Mouse (Mus musculus): ENCODE results near the gene Nfkbil1. TPM values are rescaled to one million over a fixed set of nuclear protein-coding genes. Genes with fewer than 3 reads are reported as not detected.
A peak's percentile ranks its signal among the peaks of the same experiment; 100 is the strongest.
"Not testable (repeated sequence)": the region's sequence is repeated elsewhere in the genome, so short reads cannot be mapped to it uniquely, and the experiment has no call there.

Nfkbil1 gene
- polyA plus RNA-seq, 1 experiment from 2014 or later, result 11.6 TPM

DNA sequence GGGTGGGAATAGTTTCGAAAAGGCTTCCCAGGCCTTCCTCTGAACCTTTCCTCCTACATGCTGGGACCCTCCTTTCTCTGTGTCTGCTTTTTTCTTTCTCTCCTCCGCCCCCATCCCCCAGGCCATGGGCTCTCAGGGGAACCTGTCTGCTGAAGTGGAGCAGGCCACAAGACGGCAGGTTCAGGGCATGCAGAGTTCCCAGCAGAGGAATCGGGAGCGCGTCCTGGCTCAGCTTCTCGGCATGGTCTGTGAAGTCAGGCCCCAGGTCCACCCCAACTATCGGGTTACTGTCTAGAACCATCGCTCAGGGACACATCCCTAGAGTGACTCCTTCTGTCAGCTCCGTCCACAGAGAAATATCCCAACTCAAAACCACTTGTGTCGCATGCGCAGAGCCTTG is 1.9 kb upstream of the Nfkbil1 start:
- H3K4me1 ChIP-seq (ENCODE audit: insufficient read depth, low read length), result peaks cover 35% of the 10 kb centered on the region
- ATAC-seq (ENCODE audit: low FRiP score, low TSS enrichment), result no peak
- 82% methylated on average over 12 of the region's 12 CpGs for WGBS
- no peaks in the 10 kb centered on the region for H3K27me3 ChIP-seq (ENCODE audit: insufficient read depth, low read length)
- H3K36me3 ChIP-seq (ENCODE audit: insufficient read depth, low read length), result no peaks in the 10 kb centered on the region
- no peak overlapping the region for H3K4me3 ChIP-seq (ENCODE audit: low read length)
- no peak overlapping the region; the same call in 1 of the 2 replicates for H3K9ac ChIP-seq (replicated peaks; ENCODE audit: low read length)
- H3K4me2 ChIP-seq (replicated peaks; ENCODE audit: low read depth, low read length), result no peak overlapping the region
- no peaks in the 10 kb centered on the region for H3K9me3 ChIP-seq (ENCODE audit: low read length)
- no peak overlapping the region for H3K27ac ChIP-seq (ENCODE audit: low read length)

DNA sequence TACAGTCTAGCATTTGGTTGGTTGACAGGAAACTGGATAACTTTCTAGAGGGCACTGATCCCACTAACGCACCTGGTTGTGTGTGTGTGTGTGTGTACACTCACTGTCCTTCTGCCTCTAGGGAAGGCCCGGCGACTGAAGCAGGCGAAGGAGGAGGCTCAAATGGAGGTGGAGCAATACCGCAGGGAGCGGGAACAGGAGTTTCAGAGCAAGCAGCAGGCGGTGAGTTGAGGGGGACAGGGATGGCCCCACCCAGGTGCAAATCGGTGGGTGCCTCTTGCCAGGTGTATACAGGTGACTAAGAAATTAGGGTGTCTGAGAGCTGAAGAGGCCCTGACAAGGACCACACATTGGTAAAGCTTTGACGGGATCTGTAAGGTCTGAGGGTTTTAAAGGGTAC is 1.4 kb upstream of the Nfkbil1 start:
- H3K4me3 ChIP-seq (ENCODE audit: low read length), result no peak overlapping the region

DNA sequence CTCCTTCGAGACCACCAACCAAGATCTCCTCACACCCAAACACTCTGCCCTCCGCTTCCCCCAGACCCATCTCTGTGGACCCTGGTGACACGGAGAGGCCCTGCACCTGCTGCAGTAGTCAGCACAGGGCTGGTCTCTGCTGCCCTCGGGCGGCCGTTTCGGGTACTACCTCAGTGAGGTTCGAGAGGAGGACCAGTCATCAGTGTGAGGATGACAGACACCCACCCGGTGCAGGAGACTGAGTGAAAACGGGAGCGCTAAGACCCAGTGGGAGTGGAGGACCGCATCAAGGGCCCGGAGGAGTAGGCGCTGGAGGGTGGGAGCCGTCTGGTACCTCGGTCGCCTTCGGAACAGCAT is 776 bp upstream of the Nfkbil1 start:
- Histone ChIP-seq H3K4me1 (ENCODE audit: insufficient read depth, low read length) (peaks cover 43% of the 10 kb centered on the region), H3K36me3 (ENCODE audit: insufficient read depth, low read length) (peaks cover under 1% of the 10 kb centered on the region; the same call in 1 of the 2 replicates), H3K27me3 (ENCODE audit: insufficient read depth, low read length) (no peaks in the 10 kb centered on the region), H3K27ac (ENCODE audit: low read length) (peak overlapping the region; percentile 96), H3K4me3 (ENCODE audit: low read length) (peak overlapping the region; percentile 60), H3K9ac (replicated peaks; ENCODE audit: low read length) (peak overlapping the region; percentile 84), H3K9me3 (ENCODE audit: low read length) (no peaks in the 10 kb centered on the region), H3K4me2 (replicated peaks; ENCODE audit: low read depth, low read length) (peak overlapping the region; percentile 84)
- ATAC-seq (ENCODE audit: low FRiP score, low TSS enrichment), result peak; percentile 60
- under 1% methylated on average over 18 of the region's 18 CpGs for WGBS

More for the DNA sequence above, 1.4 kb upstream of the Nfkbil1 start:
- WGBS, result 84% methylated on average over 9 of the region's 9 CpGs
- Histone ChIP-seq H3K4me2 (replicated peaks; ENCODE audit: low read depth, low read length) (no peak overlapping the region), H3K36me3 (ENCODE audit: insufficient read depth, low read length) (no peaks in the 10 kb centered on the region), H3K9ac (replicated peaks; ENCODE audit: low read length) (no peak overlapping the region), H3K9me3 (ENCODE audit: low read length) (no peaks in the 10 kb centered on the region), H3K27ac (ENCODE audit: low read length) (no peak overlapping the region), H3K4me1 (ENCODE audit: insufficient read depth, low read length) (peaks cover 39% of the 10 kb centered on the region), H3K27me3 (ENCODE audit: insufficient read depth, low read length) (no peaks in the 10 kb centered on the region)
- no peak for ATAC-seq (ENCODE audit: low FRiP score, low TSS enrichment)

DNA sequence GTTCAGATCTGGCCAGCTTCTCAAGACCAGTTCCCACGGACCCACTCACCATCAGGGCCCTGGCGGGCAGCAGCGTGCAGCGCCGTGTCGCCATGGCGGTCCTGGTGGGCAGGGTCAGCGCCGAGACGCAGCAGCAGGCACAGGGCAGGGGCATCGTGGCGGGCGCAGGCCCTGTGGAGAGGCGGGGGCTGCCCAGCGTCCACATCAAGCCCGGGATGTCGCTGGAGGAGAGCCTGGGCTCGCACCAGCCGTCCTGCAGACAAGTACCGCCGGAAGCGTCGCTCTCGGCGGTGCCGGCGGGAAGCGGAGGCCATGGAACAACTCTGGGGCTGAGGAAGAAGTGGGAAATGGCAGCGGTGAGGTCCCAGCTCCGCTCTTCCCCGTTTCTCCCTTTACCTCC is 689 bp downstream of the Nfkbil1 start:
- ATAC-seq (ENCODE audit: low FRiP score, low TSS enrichment), result no peak; the same call in 1 of the 2 replicates
- Histone ChIP-seq H3K27ac (ENCODE audit: low read length) (peak overlapping the region; percentile 96), H3K27me3 (ENCODE audit: insufficient read depth, low read length) (no peaks in the 10 kb centered on the region), H3K4me2 (replicated peaks; ENCODE audit: low read depth, low read length) (peak overlapping the region; percentile 84), H3K4me1 (ENCODE audit: insufficient read depth, low read length) (peaks cover 39% of the 10 kb centered on the region), H3K36me3 (ENCODE audit: insufficient read depth, low read length) (peaks cover 6% of the 10 kb centered on the region; the same call in 1 of the 2 replicates), H3K9ac (replicated peaks; ENCODE audit: low read length) (peak overlapping the region; percentile 84), H3K9me3 (ENCODE audit: low read length) (no peaks in the 10 kb centered on the region), H3K4me3 (ENCODE audit: low read length) (peak overlapping the region; percentile 60)
- 3% methylated on average over 28 of the region's 31 CpGs for WGBS

DNA sequence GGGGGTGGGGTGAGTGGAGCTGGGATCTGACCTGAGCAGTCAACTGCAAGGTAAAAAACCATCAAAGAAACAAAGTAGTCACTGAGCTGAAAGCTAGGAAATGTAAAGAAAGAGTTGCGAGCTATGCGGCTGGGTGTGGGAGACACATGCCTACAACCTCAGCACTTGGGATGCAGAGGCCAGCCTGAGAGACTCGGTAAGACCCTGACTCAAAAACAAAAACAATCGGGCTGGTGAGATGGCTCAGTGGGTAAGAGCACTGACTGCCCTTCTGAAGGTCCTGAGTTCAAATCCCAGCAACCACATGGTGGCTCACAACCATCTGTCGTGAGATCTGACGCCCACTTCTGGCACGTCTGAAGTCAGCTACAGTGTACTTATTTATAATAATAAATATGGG is 1.5 kb downstream of the Nfkbil1 start:
- H3K9ac ChIP-seq (replicated peaks; ENCODE audit: low read length), result peak overlapping the region; percentile 84; the same call in 1 of the 2 replicates
- not testable (repeated sequence) for H3K9me3 ChIP-seq (ENCODE audit: low read length); H3K27me3 ChIP-seq (ENCODE audit: insufficient read depth, low read length); ATAC-seq (ENCODE audit: low FRiP score, low TSS enrichment)
- H3K4me2 ChIP-seq (replicated peaks; ENCODE audit: low read depth, low read length), result peak overlapping the region; percentile 84
- 82% methylated on average over 7 of the region's 7 CpGs for WGBS
- peaks cover 15% of the 10 kb centered on the region for H3K36me3 ChIP-seq (ENCODE audit: insufficient read depth, low read length)
- peak overlapping the region; percentile 70 for H3K27ac ChIP-seq (ENCODE audit: low read length)
- H3K4me3 ChIP-seq (ENCODE audit: low read length), result peak overlapping the region; percentile 60
- H3K4me1 ChIP-seq (ENCODE audit: insufficient read depth, low read length), result peaks cover 40% of the 10 kb centered on the region

DNA sequence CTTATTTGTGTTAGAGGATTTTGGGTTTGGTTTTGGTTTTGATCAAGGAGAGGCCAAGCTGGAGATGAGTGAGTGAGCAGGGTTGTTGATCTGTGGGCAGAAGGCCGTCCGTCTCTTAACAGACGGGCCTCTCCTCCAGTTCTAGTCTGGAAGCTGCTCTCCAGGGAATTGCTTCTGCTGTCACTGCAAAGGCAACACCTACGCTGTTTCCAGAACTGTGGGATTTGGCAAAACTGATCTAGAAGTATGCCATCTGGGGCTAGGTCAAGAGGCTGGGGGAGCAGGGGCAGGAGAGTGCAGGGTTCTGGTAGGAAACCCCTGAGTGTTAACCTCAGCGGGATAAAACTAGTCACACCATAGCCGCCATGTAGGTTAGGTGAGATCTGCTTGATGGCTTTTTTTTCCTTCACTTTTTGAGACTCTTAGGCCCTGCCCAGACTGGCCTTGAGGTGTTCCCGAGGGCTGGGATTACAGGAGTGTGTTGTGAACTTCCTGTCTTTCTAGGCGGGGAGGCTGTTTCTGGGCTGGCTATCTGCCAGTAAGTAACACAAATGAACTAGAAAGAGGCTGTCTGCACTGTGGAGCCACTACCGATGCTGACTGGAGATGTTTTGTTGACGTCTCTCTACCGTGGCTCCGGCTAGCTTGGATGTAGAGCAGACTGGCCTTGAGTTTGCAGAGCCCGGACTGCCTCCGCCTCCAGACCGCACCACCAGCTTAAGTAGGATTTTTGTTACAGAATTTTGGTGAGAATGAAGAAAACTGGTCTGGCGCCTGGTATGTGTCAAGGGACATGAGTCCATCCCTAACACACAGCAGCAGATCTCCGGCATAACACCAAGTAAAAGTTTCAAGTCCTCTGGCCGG is 2.2 kb downstream of the Nfkbil1 start, which contains the start of gene Atp6v1g2:
Atp6v1g2 (plus strand) TSS at position 547 of the 867 bp plus-strand sequence.
- no peak for ATAC-seq (ENCODE audit: low FRiP score, low TSS enrichment)
- Histone ChIP-seq H3K27me3 (ENCODE audit: insufficient read depth, low read length) (no peaks in the 10 kb centered on the region), H3K36me3 (ENCODE audit: insufficient read depth, low read length) (peaks cover 16% of the 10 kb centered on the region), H3K27ac (ENCODE audit: low read length) (peak within 1 kb of the TSS; percentile 96), H3K9me3 (ENCODE audit: low read length) (no peaks in the 10 kb centered on the region), H3K4me2 (replicated peaks; ENCODE audit: low read depth, low read length) (peak within 1 kb of the TSS; percentile 84), H3K9ac (replicated peaks; ENCODE audit: low read length) (peak within 1 kb of the TSS; percentile 84), H3K4me1 (ENCODE audit: insufficient read depth, low read length) (peaks cover 40% of the 10 kb centered on the region), H3K4me3 (ENCODE audit: low read length) (peak within 1 kb of the TSS; percentile 60)
- 54% methylated on average over 18 of the region's 18 CpGs for WGBS

DNA sequence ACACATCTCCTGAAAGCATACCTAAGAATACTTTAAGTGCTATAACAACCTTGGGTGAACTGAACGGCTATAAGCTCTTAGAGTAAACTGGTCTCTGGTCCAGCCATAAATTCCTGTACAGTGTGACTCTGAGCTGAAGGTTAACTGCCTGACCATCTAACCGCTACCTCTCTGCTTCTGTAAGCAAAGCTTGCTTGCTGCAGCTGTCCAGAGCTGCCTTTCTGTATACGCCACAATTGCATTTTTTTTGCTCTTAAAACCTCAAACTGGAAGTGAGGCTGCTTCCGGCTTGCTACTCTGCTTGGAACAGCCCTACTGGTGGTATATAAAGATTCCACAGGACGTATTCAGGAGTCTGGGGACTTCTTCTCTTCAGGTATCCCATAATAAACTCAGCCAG is 2.9 kb downstream of the Nfkbil1 start:
- Histone ChIP-seq H3K4me1 (ENCODE audit: insufficient read depth, low read length) (peaks cover 40% of the 10 kb centered on the region), H3K27ac (ENCODE audit: low read length) (peak overlapping the region; percentile 70), H3K4me3 (ENCODE audit: low read length) (no peak overlapping the region), H3K4me2 (replicated peaks; ENCODE audit: low read depth, low read length) (peak overlapping the region; percentile 23; the same call in 1 of the 2 replicates), H3K36me3 (ENCODE audit: insufficient read depth, low read length) (peaks cover 16% of the 10 kb centered on the region), H3K27me3 (ENCODE audit: insufficient read depth, low read length) (no peaks in the 10 kb centered on the region), H3K9ac (replicated peaks; ENCODE audit: low read length) (peak overlapping the region; percentile 8; the same call in 1 of the 2 replicates), H3K9me3 (ENCODE audit: low read length) (no peaks in the 10 kb centered on the region)
- no peak for ATAC-seq (ENCODE audit: low FRiP score, low TSS enrichment)
- 57% methylated on average over 5 of the region's 5 CpGs for WGBS

DNA sequence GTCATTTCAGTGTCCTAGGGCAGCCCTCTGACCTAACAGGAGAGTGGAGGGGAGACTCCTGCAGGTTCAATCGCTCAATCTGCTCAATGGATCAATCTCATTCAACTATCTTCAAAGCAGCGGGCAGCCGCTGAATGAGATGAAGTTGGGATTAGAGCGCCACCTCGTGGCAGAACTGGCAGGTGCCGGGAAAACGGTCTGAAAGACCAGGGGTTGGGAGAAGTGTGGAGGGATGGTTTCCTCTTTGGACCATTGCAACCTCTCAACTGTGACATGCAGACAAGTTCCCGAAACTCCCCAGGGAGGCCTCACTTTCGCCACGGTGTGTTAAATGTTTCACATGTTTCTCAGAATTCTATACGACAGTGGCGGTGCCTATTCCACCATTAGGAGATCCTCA is 3.5 kb downstream of the Nfkbil1 start:
- Histone ChIP-seq H3K36me3 (ENCODE audit: insufficient read depth, low read length) (peaks cover 16% of the 10 kb centered on the region), H3K27me3 (ENCODE audit: insufficient read depth, low read length) (no peaks in the 10 kb centered on the region), H3K4me3 (ENCODE audit: low read length) (no peak overlapping the region), H3K9ac (replicated peaks; ENCODE audit: low read length) (no peak overlapping the region), H3K4me1 (ENCODE audit: insufficient read depth, low read length) (peaks cover 40% of the 10 kb centered on the region), H3K27ac (ENCODE audit: low read length) (peak overlapping the region; percentile 70; the same call in 1 of the 2 replicates), H3K9me3 (ENCODE audit: low read length) (no peaks in the 10 kb centered on the region), H3K4me2 (replicated peaks; ENCODE audit: low read depth, low read length) (peak overlapping the region; percentile 23; the same call in 1 of the 2 replicates)
- WGBS, result 9% methylated on average over 12 of the region's 12 CpGs
- no peak for ATAC-seq (ENCODE audit: low FRiP score, low TSS enrichment)

DNA sequence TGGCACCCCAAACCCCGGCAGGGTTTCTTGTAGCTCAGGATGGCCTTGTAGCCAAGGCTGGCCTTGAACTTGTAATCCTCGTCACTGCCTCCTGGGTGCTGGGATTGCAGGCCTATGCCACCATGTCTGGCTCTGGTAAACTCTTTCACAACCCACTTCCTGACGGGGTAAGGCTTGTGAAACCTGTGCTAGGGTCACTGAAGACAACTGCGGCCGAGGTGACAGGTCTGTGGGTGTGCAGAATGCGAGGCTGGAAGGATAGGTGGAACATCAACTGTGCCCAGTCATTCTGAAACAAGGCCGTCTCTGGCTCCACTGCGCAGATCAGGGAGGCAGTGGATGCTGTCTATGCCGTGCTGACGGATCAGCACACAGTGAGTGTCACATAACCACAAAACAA is 4.6 kb downstream of the Nfkbil1 start:
- Histone ChIP-seq H3K27me3 (ENCODE audit: insufficient read depth, low read length) (no peaks in the 10 kb centered on the region), H3K4me2 (replicated peaks; ENCODE audit: low read depth, low read length) (no peak overlapping the region), H3K4me1 (ENCODE audit: insufficient read depth, low read length) (peaks cover 37% of the 10 kb centered on the region), H3K36me3 (ENCODE audit: insufficient read depth, low read length) (peaks cover 16% of the 10 kb centered on the region), H3K27ac (ENCODE audit: low read length) (no peak overlapping the region), H3K4me3 (ENCODE audit: low read length) (no peak overlapping the region), H3K9ac (replicated peaks; ENCODE audit: low read length) (no peak overlapping the region), H3K9me3 (ENCODE audit: low read length) (no peaks in the 10 kb centered on the region)
- WGBS, result 90% methylated on average over 10 of the region's 10 CpGs
- no peak for ATAC-seq (ENCODE audit: low FRiP score, low TSS enrichment)

DNA sequence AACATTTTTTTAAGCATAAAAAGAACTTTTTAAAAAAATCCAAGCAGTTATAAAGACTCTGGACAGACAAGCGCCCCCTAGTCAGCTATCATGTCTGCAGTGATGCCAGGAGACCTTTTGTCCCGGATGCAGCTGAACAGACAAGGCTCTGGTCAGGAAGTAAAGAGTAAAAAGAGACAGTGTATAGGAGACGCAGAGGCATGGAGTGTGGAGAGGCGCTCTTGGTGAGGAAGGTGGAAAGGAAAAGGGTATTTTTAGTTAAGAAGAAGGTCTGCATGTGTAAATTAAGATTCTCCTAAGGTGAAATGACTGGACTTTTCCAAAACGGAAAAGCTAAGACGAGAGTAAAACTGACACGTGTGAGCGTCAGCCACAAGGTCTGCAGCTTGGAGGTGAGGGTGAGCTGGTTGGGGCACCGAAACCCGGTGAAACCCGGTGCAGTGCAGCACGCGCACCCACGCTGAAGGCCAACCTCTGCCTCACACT is 9.0 kb downstream of the Nfkbil1 start:
- no peak overlapping the region for H3K4me3 ChIP-seq (ENCODE audit: low read length)
- H3K36me3 ChIP-seq (ENCODE audit: insufficient read depth, low read length), result peaks cover 19% of the 10 kb centered on the region
- 82% methylated on average over 14 of the region's 14 CpGs for WGBS
- H3K9ac ChIP-seq (replicated peaks; ENCODE audit: low read length), result no peak overlapping the region
- H3K9me3 ChIP-seq (ENCODE audit: low read length), result no peaks in the 10 kb centered on the region
- ATAC-seq (ENCODE audit: low FRiP score, low TSS enrichment), result no peak
- no peaks in the 10 kb centered on the region for H3K27me3 ChIP-seq (ENCODE audit: insufficient read depth, low read length)
- H3K27ac ChIP-seq (ENCODE audit: low read length), result peak overlapping the region; percentile 11; the same call in 1 of the 2 replicates
- H3K4me2 ChIP-seq (replicated peaks; ENCODE audit: low read depth, low read length), result no peak overlapping the region
- peaks cover 6% of the 10 kb centered on the region; the same call in 1 of the 2 replicates for H3K4me1 ChIP-seq (ENCODE audit: insufficient read depth, low read length)

Data from kidney, embryonic 16.5 days (tissue).